Mouse (Mus musculus) CH12.LX (cell line): Measurements from ENCODE around the gene Ppp1r14d. TPM values are rescaled to one million over a fixed set of nuclear protein-coding genes. Genes with fewer than 3 reads are reported as not detected.

Experiments used
- DNase-seq: peaks from one replicate; pipeline ENCODE4 v3.0.0-alpha.2; 2013; ENCODE audit errors: extremely low read depth
- H3K27ac ChIP-seq: 2 replicates; pipeline ENCODE4 v1.5.1; 2012; ENCODE audit warnings: low read depth, mild to moderate bottlenecking, control low read depth, moderate library complexity; ENCODE audit not compliant: insufficient read depth
- H3K27me3 ChIP-seq: replicated peaks from 2 replicates; pipeline ENCODE3; 2012; ENCODE audit warnings: inconsistent platforms
- H3K36me3 ChIP-seq, 2 experiments: replicated peaks in 1 of 2; 2 replicates each; pipeline versions ENCODE3 to v1.6.1; 2012; ENCODE audit warnings: inconsistent platforms in 1 of 2, low read length in 1 of 2, mild to moderate bottlenecking in 1 of 2, mixed read lengths in 1 of 2, moderate library complexity in 1 of 2; ENCODE audit not compliant: control insufficient read depth in 1 of 2, insufficient read depth in 1 of 2
- H3K4me1 ChIP-seq, 2 experiments: 2 replicates each; pipeline ENCODE4 v1.6.1; 2012; ENCODE audit warnings: inconsistent platforms in 1 of 2, moderate library complexity in 1 of 2; ENCODE audit not compliant: insufficient read depth in 2 of 2, control insufficient read depth in 1 of 2
- H3K4me2 ChIP-seq: 2 replicates; pipeline ENCODE4 v1.6.1; 2012; ENCODE audit warnings: low read depth, mild to moderate bottlenecking, control low read depth; ENCODE audit not compliant: poor library complexity, insufficient read depth, severe bottlenecking
- H3K4me3 ChIP-seq, 3 experiments: fragments of 150-350 bp in 1 of 3; sonication (generic) in 1 of 3; replicated peaks in 1 of 3; 2 replicates each; pipeline versions ENCODE3 to v1.5.1; 2011 to 2012; ENCODE audit warnings: low read depth in 2 of 3, low read length in 2 of 3, mild to moderate bottlenecking in 2 of 3, moderate library complexity in 2 of 3, control low read depth in 1 of 3, improper control_type of control experiment in 1 of 3, inconsistent platforms in 1 of 3, mixed read lengths in 1 of 3; ENCODE audit not compliant: poor library complexity in 1 of 3
- H3K79me2 ChIP-seq: replicated peaks from 2 replicates; pipeline ENCODE4 v1.6.1; 2012; ENCODE audit warnings: mild to moderate bottlenecking, moderate library complexity; ENCODE audit not compliant: control insufficient read depth, poor library complexity, insufficient read depth, severe bottlenecking; ENCODE audit errors: extremely low read depth
- H3K9ac ChIP-seq: 2 replicates; pipeline ENCODE4 v1.6.1; 2012; ENCODE audit warnings: low read depth, mild to moderate bottlenecking, control low read depth, moderate library complexity; ENCODE audit not compliant: insufficient read depth
- H3K9me3 ChIP-seq: replicated peaks from 2 replicates; pipeline ENCODE3; 2012; ENCODE audit warnings: low read length, inconsistent platforms, mixed read lengths
- CHD1 ChIP-seq: IDR thresholded peaks from 2 replicates; pipeline ENCODE4 v1.6.1; 2012; ENCODE audit warnings: low read depth, low read length, improper control_type of control experiment, inconsistent platforms
- ELF1 ChIP-seq: IDR thresholded peaks from 2 replicates; pipeline ENCODE4 v1.6.1; 2014; ENCODE audit warnings: low read depth, mild to moderate bottlenecking, inconsistent platforms, low read length, improper control_type of control experiment
- EP300 ChIP-seq: IDR thresholded peaks from 2 replicates; pipeline ENCODE4 v1.6.1; 2011; ENCODE audit warnings: low read length, improper control_type of control experiment
- ETS1 ChIP-seq: conservative IDR thresholded peaks from 2 replicates; pipeline ENCODE4 v1.6.1; 2012; ENCODE audit warnings: low read depth, mild to moderate bottlenecking, inconsistent platforms, low read length, improper control_type of control experiment, moderate library complexity
- GABPA ChIP-seq: IDR thresholded peaks from 2 replicates; pipeline ENCODE4 v1.6.1; 2012; ENCODE audit warnings: low read depth, low read length, improper control_type of control experiment, inconsistent platforms; ENCODE audit not compliant: insufficient replicate concordance
- JUND ChIP-seq: conservative IDR thresholded peaks from 2 replicates; pipeline ENCODE4 v1.6.1; 2011; ENCODE audit warnings: low read depth, low read length, improper control_type of control experiment
- MAX ChIP-seq: IDR thresholded peaks from 2 replicates; pipeline ENCODE4 v1.6.1; 2011; ENCODE audit warnings: low read length, improper control_type of control experiment
- MEF2A ChIP-seq: IDR thresholded peaks from 2 replicates; pipeline ENCODE4 v1.6.1; 2014; ENCODE audit warnings: low read depth, mild to moderate bottlenecking, inconsistent platforms, low read length, improper control_type of control experiment, borderline replicate concordance
- MYC ChIP-seq: IDR thresholded peaks from 2 replicates; pipeline ENCODE4 v1.6.1; 2011; ENCODE audit warnings: low read depth, mild to moderate bottlenecking, improper control_type of control experiment, low read length
- NRF1 ChIP-seq: IDR thresholded peaks from 2 replicates; pipeline ENCODE4 v1.6.1; 2014; ENCODE audit warnings: low read depth, mild to moderate bottlenecking, inconsistent platforms, low read length, improper control_type of control experiment, moderate library complexity
- PAX5 ChIP-seq: IDR thresholded peaks from 2 replicates; pipeline ENCODE4 v1.6.1; 2012; ENCODE audit warnings: low read length, inconsistent platforms, mixed read lengths
- POLR2A ChIP-seq: IDR thresholded peaks from 2 replicates; pipeline ENCODE4 v1.6.1; 2011; ENCODE audit warnings: low read depth, mild to moderate bottlenecking, improper control_type of control experiment, low read length
- SIN3A ChIP-seq: IDR thresholded peaks from 2 replicates; pipeline ENCODE4 v1.6.1; 2012; ENCODE audit warnings: low read length, improper control_type of control experiment, inconsistent platforms
- TBP ChIP-seq: conservative IDR thresholded peaks from 2 replicates; pipeline ENCODE4 v1.6.1; 2011; ENCODE audit warnings: low read depth, low read length, improper control_type of control experiment
- UBTF ChIP-seq: IDR thresholded peaks from 2 replicates; pipeline ENCODE4 v1.6.1; 2012; ENCODE audit warnings: low read depth, mild to moderate bottlenecking, inconsistent platforms, low read length, improper control_type of control experiment, moderate library complexity
- ZC3H11A ChIP-seq: IDR thresholded peaks from 2 replicates; pipeline ENCODE4 v1.6.1; 2012; ENCODE audit warnings: low read depth, mild to moderate bottlenecking, inconsistent platforms, low read length, improper control_type of control experiment
- ZMIZ1 ChIP-seq: IDR thresholded peaks from 2 replicates; pipeline ENCODE4 v1.6.1; 2012; ENCODE audit warnings: low read depth, mild to moderate bottlenecking, inconsistent platforms, low read length, improper control_type of control experiment
- ZNF384 ChIP-seq: IDR thresholded peaks from 2 replicates; pipeline ENCODE4 v1.6.1; 2012; ENCODE audit warnings: low read depth, low read length, improper control_type of control experiment, inconsistent platforms
- dilution Hi-C: fragments of 300-500 bp; cut with MboI; formaldehyde crosslinking; loops from 2 replicates; pipeline ENCODE4 v1.14.3; 2020; ENCODE audit warnings: low sequenced_read_pairs; ENCODE audit not compliant: extremely low pct_unique_long_range_greater_than_20kb, extremely low pct_ligation_motif_present
- in situ Hi-C: fragments of 300-500 bp; cut with MboI; formaldehyde crosslinking; loops from 3 replicates; pipeline ENCODE4 v1.14.3; 2019; ENCODE audit warnings: low sequenced_read_pairs, low pct_ligation_motif_present, low pct_unique_long_range_greater_than_20kb, mixed read lengths
- polyA plus RNA-seq: library from polyadenylated mRNA; unstranded; fragments of >175 nt; gene quantifications from 2 replicates; pipeline ENCODE4 v1.2.1, GENCODE M21; 2012; ENCODE audit warnings: low read depth; ENCODE audit not compliant: insufficient read length
- total RNA-seq, 2 experiments: library from RNA; depleted of rRNA; stranded (reverse); fragments of 300-350 nt in 1 of 2; fragments of >200 nt in 1 of 2; gene quantifications; 2 replicates each; pipeline ENCODE4 v1.2.3; 2012 to 2014

Gene Ppp1r14d
- total and polyA plus RNA-seq, 3 experiments: not detected

DNA sequence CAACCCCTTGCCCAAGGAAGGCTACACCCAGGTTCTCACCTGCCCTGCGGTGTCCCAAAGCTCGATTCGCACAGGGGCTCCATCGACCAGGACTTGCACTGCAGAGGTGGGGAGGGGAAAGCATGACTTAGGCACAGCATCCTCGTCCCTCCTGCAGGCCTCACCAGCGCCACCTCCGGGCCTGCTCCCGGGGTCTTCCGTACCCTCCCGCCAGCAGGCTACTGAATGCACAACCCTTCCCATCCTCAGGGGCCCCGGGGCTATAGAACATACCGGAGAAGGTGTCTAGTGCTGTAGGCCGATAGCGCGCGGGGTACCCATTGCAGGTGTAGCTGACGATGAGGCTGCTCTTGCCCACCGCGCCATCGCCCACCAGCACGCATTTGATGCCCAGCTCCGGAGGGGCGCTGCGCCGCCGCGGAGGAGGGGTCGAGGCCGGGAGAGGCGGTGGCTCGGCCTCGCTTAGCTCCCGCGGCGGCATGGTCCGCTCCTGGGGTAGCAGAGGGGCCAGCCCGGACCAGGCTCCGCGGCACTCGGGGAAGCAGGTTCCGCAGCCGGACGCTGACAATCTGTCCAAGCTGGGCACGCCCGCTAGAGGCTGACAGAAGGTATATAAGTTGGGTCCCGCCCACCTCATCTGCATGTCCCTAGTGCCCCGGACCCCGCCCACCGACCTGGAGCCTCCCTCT is 41.1 kb upstream of the Ppp1r14d start, which contains the start of gene Rhov:
Rhov (minus strand) TSS at position 630 of the 689 bp plus-strand sequence.
- Histone ChIP-seq H3K27me3 (peaks cover 30% of the 10 kb centered on the region), H3K9me3 (no peaks in the 10 kb centered on the region), H3K9ac (peak within 1 kb of the TSS; percentile 11; the same call in 1 of the 2 replicates), H3K4me1 (peaks cover 18 to 39% of the 10 kb centered on the region in 2 experiments), H3K27ac (no peak within 1 kb of the TSS), H3K79me2 (no peaks in the 10 kb centered on the region), H3K4me3 (peak within 1 kb of the TSS in 2 of 3 experiments; percentile 31 to 61), H3K36me3 (no peaks in the 10 kb centered on the region), H3K4me2 (peak within 1 kb of the TSS; percentile 41)
- DNase-seq: peak; percentile 29
- dilution Hi-C loops: no loop called here
- TF ChIP-seq TBP (peak; percentile 57; the same call in 1 of the 2 replicates), UBTF (0 out of 2 replicates have a peak, but pooled peaks have one; percentile 39), POLR2A (0 out of 2 replicates have a peak, but pooled peaks have one; percentile 22), ZMIZ1 (no peak)
- in situ Hi-C loops: no loop called here

DNA sequence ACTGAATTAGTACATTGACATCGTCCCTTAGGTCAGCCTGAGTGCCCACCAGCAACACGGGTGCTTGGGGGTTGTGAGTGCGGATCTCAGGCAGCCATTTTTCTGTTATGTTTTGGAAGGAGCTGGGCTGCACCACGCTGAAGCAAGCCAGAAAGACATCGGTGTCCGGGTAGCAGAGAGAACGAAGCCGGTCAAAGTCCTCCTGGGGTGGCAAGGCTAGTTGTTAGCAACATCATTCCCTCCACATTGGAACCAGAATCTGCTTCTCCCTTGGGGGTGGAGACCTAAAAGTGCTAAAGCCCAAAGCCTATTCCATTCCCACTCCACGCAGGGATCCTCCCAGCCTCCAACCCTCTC is 40.6 kb upstream of the Ppp1r14d start:
- peak overlapping the region; percentile 41; the same call in 1 of the 2 replicates for H3K4me2 ChIP-seq
- DNase-seq: no peak
- peaks cover 30% of the 10 kb centered on the region for H3K27me3 ChIP-seq
- H3K36me3 ChIP-seq: no peaks in the 10 kb centered on the region
- in situ Hi-C loops: no loop called here
- no peaks in the 10 kb centered on the region for H3K79me2 ChIP-seq
- no peak overlapping the region for H3K9ac ChIP-seq
- dilution Hi-C loops: no loop called here
- H3K4me1 ChIP-seq: peaks cover 18 to 39% of the 10 kb centered on the region in 2 experiments
- H3K4me3 ChIP-seq: no peak overlapping the region
- no peaks in the 10 kb centered on the region for H3K9me3 ChIP-seq
- no peak for TF ChIP-seq ZC3H11A
- no peak for TF ChIP-seq MAX
- no peak for TF ChIP-seq GABPA
- TF ChIP-seq NRF1: no peak
- TF ChIP-seq ETS1: no peak
- TF ChIP-seq JUND: no peak
- no peak for TF ChIP-seq SIN3A
- TF ChIP-seq MEF2A: no peak
- H3K27ac ChIP-seq: no peak overlapping the region

DNA sequence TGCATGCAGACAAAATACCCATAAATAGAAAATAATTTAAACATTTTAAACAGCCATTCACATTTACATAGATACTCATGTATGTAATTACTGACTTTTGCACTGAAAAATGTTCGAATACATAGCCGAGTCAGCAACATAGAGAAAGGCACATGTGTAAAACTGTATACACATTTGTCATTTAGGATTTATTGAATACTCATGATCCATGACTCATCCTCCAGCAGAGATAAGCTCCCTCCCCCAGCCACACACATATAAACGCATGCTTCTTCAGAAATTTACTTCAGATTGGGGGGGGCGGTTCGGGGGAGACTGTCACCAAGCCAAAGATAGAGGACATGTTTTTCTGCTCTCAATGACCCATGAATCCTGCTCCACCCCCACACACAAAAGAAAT is 34.1 kb upstream of the Ppp1r14d start:
- H3K4me2 ChIP-seq: no peak overlapping the region
- TF ChIP-seq ELF1: no peak
- no peak for TF ChIP-seq GABPA
- TF ChIP-seq TBP: no peak
- TF ChIP-seq MYC: no peak
- no peak for TF ChIP-seq ZNF384
- TF ChIP-seq NRF1: no peak
- TF ChIP-seq PAX5: no peak
- no peak for TF ChIP-seq EP300
- TF ChIP-seq CHD1: no peak
- H3K4me1 ChIP-seq: peaks cover 10 to 33% of the 10 kb centered on the region in 2 experiments
- H3K4me3 ChIP-seq: no peak overlapping the region
- dilution Hi-C loops (no loop called here), in situ Hi-C loops (no loop called here)
- peaks cover 16% of the 10 kb centered on the region for H3K27me3 ChIP-seq
- H3K79me2 ChIP-seq: no peaks in the 10 kb centered on the region
- H3K36me3 ChIP-seq: no peaks in the 10 kb centered on the region
- DNase-seq: no peak
- no peak overlapping the region for H3K27ac ChIP-seq
- H3K9ac ChIP-seq: no peak overlapping the region
- H3K9me3 ChIP-seq: no peaks in the 10 kb centered on the region
